Mouse (Mus musculus): ENCODE results near the gene Ate1. TPM values are rescaled to one million over a fixed set of nuclear protein-coding genes. Genes with fewer than 3 reads are reported as not detected.
"Not testable (repeated sequence)": the region's sequence is repeated elsewhere in the genome, so short reads cannot be mapped to it uniquely, and the experiment has no call there.

Ate1 gene
- polyA plus RNA-seq, 1 experiment from 2014 or later, result 71.2 TPM

DNA sequence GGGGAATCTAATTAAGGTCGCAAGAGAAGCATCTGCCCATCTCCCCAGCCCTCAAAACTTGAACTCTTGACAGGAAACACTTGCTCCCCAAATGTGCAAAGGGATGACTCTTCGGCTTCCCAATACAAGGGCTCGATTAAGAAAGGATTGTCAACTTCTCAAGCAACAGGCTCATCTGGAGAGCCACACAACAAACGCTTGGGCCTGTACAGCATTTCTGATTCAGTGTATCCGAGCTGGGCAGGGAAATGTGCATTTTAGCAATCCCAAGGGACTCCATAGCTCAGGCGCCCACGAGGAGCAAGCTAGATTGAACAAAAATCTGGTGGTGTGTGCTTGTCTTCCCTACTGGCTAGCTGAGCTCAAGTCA is 26.2 kb upstream of the Ate1 start:
- 11% methylated on average over 7 of the region's 7 CpGs for WGBS
- H3K36me3 ChIP-seq, result peaks cover 29% of the 10 kb centered on the region
- ATAC-seq (ENCODE audit: low FRiP score), result no peak

DNA sequence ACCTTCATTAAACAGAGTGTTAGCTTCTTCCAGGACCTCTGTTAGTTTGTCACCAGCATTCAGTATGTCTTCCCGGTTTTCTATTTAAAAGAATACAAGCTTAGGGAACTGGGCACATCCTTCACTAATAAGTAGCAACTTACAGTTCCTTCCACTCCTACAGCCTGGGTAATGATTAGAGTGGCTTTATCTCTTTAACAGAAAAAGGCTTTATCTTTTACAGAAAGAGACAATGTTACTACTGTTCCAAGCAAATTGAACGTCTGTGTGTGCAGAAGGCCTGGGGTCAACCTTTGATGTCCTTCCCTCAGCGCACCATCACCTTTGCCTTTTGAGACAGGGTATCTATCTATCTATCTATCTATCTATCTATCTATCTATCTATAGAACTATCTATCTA is 25.7 kb upstream of the Ate1 start:
- peak overlapping the region; percentile 98; the same call in 1 of the 2 replicates for H3K27ac ChIP-seq
- H3K27me3 ChIP-seq, result no peaks in the 10 kb centered on the region
- peak overlapping the region; percentile 89 for H3K4me3 ChIP-seq
- no peaks in the 10 kb centered on the region for H3K9me3 ChIP-seq (replicated peaks)
- H3K36me3 ChIP-seq, result peaks cover 30% of the 10 kb centered on the region
- no peak for ATAC-seq (ENCODE audit: low FRiP score)
- WGBS, result 59% methylated on average over 3 of the region's 3 CpGs
- H3K9ac ChIP-seq, result peak overlapping the region; percentile 92
- H3K4me1 ChIP-seq, result peaks cover 16% of the 10 kb centered on the region
- peak overlapping the region; percentile 75 for H3K4me2 ChIP-seq (replicated peaks)

More for the DNA sequence above, 26.2 kb upstream of the Ate1 start:
- H3K4me1 ChIP-seq, result peaks cover 16% of the 10 kb centered on the region
- peak overlapping the region; percentile 92 for H3K9ac ChIP-seq
- H3K4me3 ChIP-seq, result peak overlapping the region; percentile 89
- H3K4me2 ChIP-seq (replicated peaks), result peak overlapping the region; percentile 75
- H3K27ac ChIP-seq, result peak overlapping the region; percentile 98
- H3K27me3 ChIP-seq, result no peaks in the 10 kb centered on the region
- H3K9me3 ChIP-seq (replicated peaks), result no peaks in the 10 kb centered on the region

DNA sequence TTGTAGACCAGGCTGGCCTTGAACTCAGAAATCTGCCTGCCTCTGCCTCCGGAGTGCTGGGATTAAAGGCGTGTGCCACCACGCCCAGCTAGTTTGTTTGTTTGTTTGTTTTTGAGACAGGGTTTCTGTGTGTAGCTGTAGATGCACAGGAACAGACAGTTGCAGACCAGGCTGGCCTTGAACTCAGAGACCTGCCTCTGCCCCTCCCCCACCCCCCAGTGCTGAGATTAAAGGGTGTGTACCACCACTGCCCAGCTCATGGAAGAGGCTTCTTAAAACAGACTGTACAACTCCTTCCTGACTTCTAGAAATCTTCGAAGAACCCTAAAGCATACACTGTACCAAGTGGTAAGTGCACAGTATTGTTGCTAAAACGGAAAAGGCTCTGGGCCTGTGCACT is 25.2 kb upstream of the Ate1 start:
- H3K4me2 ChIP-seq (replicated peaks), result peak overlapping the region; percentile 75
- H3K27me3 ChIP-seq, result no peaks in the 10 kb centered on the region
- 95% methylated on average over 5 of the region's 5 CpGs for WGBS
- no peaks in the 10 kb centered on the region for H3K9me3 ChIP-seq (replicated peaks)
- H3K4me1 ChIP-seq, result peaks cover 16% of the 10 kb centered on the region
- peak overlapping the region; percentile 92 for H3K9ac ChIP-seq
- H3K36me3 ChIP-seq, result peaks cover 31% of the 10 kb centered on the region
- no peak for ATAC-seq (ENCODE audit: low FRiP score)
- H3K4me3 ChIP-seq, result no peak overlapping the region
- H3K27ac ChIP-seq, result no peak overlapping the region

DNA sequence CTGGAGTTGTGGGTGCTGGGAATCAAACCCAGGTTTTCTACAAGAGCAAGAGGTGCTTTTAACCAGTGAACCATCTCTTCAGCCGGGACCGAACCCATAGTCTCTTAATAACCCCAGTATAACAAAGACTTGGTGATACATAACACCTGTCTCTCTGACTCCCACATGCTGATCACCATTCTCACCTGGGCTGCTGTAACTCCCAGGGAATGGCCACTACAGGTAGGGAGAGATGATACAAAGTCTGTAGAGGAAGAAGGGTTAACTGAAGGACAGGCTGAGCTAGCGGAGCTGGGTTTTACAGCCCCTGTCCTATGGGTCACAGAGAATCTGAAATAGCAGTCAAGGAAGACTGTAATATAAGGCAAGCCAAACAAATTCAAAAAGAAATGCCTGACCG is 23.0 kb upstream of the Ate1 start:
- Histone ChIP-seq H3K9ac (no peak overlapping the region), H3K27ac (no peak overlapping the region), H3K9me3 (replicated peaks) (no peaks in the 10 kb centered on the region), H3K36me3 (peaks cover 52% of the 10 kb centered on the region), H3K4me1 (peaks cover 16% of the 10 kb centered on the region), H3K4me3 (no peak overlapping the region), H3K4me2 (replicated peaks) (no peak overlapping the region), H3K27me3 (no peaks in the 10 kb centered on the region)
- ATAC-seq (ENCODE audit: low FRiP score), result no peak
- WGBS, result 100% methylated on average over 4 of the region's 4 CpGs

DNA sequence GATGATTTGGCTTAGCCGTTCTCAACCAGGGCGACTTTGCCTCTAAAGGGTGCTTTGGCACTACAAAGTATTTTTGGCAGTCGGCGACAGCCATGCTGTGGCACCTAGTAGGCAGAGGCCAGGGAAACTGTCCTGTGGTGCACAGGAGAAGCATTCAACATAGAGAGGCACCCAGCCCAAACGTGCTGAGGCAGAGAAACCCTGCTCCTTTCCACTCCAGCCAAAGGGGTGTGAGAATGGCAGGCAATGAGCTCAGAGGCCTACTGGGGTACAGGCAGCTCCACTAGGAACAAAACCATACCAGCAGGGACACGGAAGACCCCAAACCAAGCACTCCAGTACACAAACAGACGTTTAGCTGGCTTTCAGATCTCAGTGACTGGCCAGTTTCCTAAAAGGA is 20.0 kb upstream of the Ate1 start:
- H3K9ac ChIP-seq, result no peak overlapping the region
- WGBS, result 93% methylated on average over 7 of the region's 7 CpGs
- no peaks in the 10 kb centered on the region for H3K4me1 ChIP-seq
- H3K27ac ChIP-seq, result no peak overlapping the region
- ATAC-seq (ENCODE audit: low FRiP score), result no peak
- H3K9me3 ChIP-seq (replicated peaks), result no peaks in the 10 kb centered on the region
- no peak overlapping the region for H3K4me2 ChIP-seq (replicated peaks)
- H3K27me3 ChIP-seq, result no peaks in the 10 kb centered on the region
- H3K36me3 ChIP-seq, result peaks cover 78% of the 10 kb centered on the region
- no peak overlapping the region for H3K4me3 ChIP-seq

DNA sequence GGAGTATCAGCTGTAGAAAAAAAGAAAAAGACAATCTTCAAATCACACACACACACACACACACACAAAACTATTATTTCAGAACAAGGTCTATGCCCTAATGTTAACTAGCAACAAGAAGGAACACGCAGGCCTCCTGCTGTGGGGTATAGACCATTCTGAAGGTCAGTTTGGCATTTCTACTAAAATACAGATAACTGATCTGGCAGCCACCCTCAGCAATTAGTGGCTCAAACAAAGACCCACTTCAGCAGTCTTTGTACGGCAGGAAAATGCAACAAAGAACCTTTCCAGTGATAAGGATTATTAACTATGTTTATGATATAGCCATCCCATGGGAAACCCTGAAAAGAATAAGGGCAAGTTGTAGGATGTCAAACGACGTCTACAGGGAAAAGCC is 16.9 kb upstream of the Ate1 start:
- H3K27me3 ChIP-seq, result no peaks in the 10 kb centered on the region
- no peak overlapping the region for H3K27ac ChIP-seq
- peaks cover 64% of the 10 kb centered on the region for H3K36me3 ChIP-seq
- H3K4me1 ChIP-seq, result no peaks in the 10 kb centered on the region
- ATAC-seq (ENCODE audit: low FRiP score), result no peak
- WGBS, result 89% methylated on average over 4 of the region's 4 CpGs
- H3K4me3 ChIP-seq, result no peak overlapping the region
- no peak overlapping the region for H3K4me2 ChIP-seq (replicated peaks)
- H3K9me3 ChIP-seq (replicated peaks), result no peaks in the 10 kb centered on the region
- no peak overlapping the region for H3K9ac ChIP-seq

DNA sequence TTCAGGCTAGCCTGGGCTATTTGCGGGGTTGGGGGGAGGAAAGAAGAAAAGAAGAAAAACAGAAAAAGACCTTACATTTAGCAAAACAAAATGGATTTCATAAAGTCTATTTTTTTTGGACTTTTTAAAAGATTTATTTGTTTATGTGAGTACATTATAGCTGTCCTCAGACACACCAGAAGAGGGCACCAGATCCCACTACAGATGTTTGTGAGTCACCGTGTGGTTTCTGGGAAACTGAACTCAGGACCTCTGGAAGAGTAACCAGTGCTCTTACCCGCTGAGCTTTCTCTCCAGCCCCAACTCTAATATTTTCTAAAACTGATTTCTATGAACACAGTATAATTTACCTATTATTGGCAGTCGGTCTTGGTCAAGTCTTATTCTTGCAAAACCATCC is 15.0 kb upstream of the Ate1 start:
- ATAC-seq (ENCODE audit: low FRiP score), result no peak
- WGBS, result 93% methylated on average over 4 of the region's 4 CpGs
- Histone ChIP-seq H3K4me1 (no peaks in the 10 kb centered on the region), H3K4me3 (no peak overlapping the region), H3K36me3 (peaks cover 64% of the 10 kb centered on the region), H3K4me2 (replicated peaks) (no peak overlapping the region), H3K9me3 (replicated peaks) (no peaks in the 10 kb centered on the region), H3K27me3 (no peaks in the 10 kb centered on the region), H3K9ac (no peak overlapping the region), H3K27ac (no peak overlapping the region)

DNA sequence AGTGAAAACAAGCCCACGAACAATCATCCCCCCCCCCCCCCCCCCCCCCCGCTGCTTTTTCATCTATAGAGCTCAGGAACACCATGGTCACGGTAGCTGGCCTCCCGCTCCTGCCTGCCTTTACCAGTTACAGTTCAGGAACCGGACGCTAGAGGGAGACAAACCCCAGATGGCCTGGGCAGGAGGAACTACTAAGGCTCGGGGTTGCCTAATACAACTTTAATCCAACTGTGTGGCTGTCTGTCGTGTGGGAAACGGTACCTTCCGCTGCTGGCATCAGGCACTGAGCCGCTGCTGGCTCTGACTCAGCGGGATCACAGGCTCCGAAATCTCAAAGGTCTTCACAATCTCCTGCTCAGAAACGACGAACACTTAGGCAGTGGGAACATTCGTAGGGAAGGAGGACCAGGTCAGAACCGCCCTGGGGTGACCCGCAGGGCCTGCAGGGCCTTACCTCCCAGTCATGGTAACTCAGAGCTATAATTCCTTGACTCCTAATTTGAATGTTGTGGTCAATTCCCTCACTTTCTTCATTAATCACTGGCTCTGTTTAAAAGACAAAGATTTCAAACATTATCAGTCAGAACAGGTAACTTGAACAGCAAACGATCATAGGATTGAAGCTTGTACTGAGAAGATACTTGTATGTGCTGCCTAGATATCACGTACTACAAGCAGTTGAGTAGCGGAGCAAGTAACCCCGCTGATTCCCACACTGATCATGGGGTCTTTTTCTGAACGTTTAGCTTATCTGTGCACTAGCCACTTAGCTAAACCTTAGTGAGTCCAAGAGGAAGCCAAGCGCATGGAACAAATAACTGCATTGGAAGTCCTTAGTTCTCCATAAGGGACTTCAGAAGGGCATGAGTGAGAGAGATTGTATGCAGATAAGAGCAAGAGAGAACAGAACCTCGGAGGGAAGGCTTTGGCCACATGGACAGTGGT is 13.4 kb upstream of the Ate1 start:
- peaks cover 52% of the 10 kb centered on the region for H3K36me3 ChIP-seq
- 50% methylated on average over 25 of the region's 25 CpGs for WGBS
- H3K9me3 ChIP-seq (replicated peaks), result no peaks in the 10 kb centered on the region
- no peak overlapping the region for H3K4me2 ChIP-seq (replicated peaks)
- H3K27me3 ChIP-seq, result no peaks in the 10 kb centered on the region
- H3K4me1 ChIP-seq, result no peaks in the 10 kb centered on the region
- H3K27ac ChIP-seq, result no peak overlapping the region
- ATAC-seq (ENCODE audit: low FRiP score), result peak; percentile 60; the same call in 1 of the 2 replicates
- H3K4me3 ChIP-seq, result no peak overlapping the region
- no peak overlapping the region for H3K9ac ChIP-seq

DNA sequence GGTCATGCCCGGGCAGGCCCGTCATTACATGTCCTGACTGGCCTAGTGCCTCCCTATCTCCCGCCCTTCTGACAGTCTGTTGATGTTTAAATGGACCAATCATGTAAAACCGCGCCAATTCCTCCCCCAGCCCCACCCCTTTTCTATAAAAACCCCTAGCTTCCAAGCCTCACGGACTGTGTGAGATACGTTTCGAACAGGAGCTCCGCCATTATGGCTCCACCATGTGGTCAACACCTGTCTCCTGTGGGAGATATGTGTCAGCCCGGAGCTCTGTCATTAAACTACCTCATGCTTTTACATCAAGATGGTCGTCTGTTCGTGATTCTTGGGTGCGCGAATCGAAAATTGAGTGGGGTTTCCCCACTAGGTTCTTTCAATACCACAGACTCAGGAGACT is 11.0 kb upstream of the Ate1 start:
- not testable (repeated sequence) for H3K4me1 ChIP-seq; H3K9me3 ChIP-seq (replicated peaks); H3K27ac ChIP-seq; H3K9ac ChIP-seq; H3K4me3 ChIP-seq; H3K27me3 ChIP-seq; H3K4me2 ChIP-seq (replicated peaks); ATAC-seq (ENCODE audit: low FRiP score)
- WGBS, result 94% methylated on average over 15 of the region's 15 CpGs
- peaks cover 30% of the 10 kb centered on the region for H3K36me3 ChIP-seq

DNA sequence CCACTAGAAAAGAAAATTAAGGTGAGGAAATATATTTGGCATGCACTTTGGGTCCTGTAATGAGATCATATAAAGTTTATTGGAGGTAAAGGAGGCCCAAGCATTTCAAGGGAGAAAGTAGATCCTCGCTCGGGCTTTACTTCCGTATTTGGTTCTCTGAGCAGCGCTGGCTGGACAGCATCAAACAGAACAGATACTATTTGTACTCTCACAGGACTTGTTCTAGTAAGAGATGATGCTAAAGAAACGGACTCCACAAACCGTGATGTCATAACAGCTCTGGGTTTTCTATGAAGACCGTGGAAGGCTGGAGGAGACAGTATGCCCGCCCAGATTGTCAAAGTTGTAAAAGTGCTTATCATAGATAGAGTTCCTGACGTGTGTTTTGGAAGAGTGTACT is 7.1 kb upstream of the Ate1 start:
- no peaks in the 10 kb centered on the region for H3K9me3 ChIP-seq (replicated peaks)
- 91% methylated on average over 9 of the region's 9 CpGs for WGBS
- no peaks in the 10 kb centered on the region for H3K27me3 ChIP-seq
- no peak overlapping the region for H3K4me2 ChIP-seq (replicated peaks)
- H3K4me3 ChIP-seq, result no peak overlapping the region
- H3K27ac ChIP-seq, result no peak overlapping the region
- ATAC-seq (ENCODE audit: low FRiP score), result no peak
- H3K36me3 ChIP-seq, result peaks cover 13% of the 10 kb centered on the region
- H3K4me1 ChIP-seq, result no peaks in the 10 kb centered on the region
- H3K9ac ChIP-seq, result no peak overlapping the region

DNA sequence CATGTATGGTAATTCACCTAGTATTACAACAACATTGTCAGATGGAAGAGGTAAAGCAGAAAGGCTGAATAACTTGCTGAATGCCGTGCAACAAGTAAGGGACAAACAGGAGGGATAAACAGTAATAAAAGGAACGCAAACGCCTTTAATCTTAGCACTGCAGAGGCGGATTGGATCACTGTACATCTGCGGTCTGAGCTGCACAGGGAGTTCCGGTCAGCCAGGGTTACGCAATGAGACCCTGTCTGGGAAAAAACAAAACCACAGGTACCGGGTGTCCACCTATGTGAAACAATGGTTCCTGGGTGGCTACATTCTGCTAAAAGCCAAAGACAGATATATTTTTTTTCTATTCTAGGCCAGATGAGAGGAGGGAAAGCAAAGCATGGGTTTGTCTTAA is 3.3 kb upstream of the Ate1 start:
- Histone ChIP-seq H3K4me2 (replicated peaks) (no peak overlapping the region), H3K9me3 (replicated peaks) (no peaks in the 10 kb centered on the region), H3K9ac (no peak overlapping the region), H3K27ac (no peak overlapping the region), H3K4me3 (no peak overlapping the region), H3K27me3 (no peaks in the 10 kb centered on the region), H3K36me3 (no peaks in the 10 kb centered on the region), H3K4me1 (peaks cover 6% of the 10 kb centered on the region)
- WGBS, result 92% methylated on average over 8 of the region's 8 CpGs
- ATAC-seq (ENCODE audit: low FRiP score), result no peak

DNA sequence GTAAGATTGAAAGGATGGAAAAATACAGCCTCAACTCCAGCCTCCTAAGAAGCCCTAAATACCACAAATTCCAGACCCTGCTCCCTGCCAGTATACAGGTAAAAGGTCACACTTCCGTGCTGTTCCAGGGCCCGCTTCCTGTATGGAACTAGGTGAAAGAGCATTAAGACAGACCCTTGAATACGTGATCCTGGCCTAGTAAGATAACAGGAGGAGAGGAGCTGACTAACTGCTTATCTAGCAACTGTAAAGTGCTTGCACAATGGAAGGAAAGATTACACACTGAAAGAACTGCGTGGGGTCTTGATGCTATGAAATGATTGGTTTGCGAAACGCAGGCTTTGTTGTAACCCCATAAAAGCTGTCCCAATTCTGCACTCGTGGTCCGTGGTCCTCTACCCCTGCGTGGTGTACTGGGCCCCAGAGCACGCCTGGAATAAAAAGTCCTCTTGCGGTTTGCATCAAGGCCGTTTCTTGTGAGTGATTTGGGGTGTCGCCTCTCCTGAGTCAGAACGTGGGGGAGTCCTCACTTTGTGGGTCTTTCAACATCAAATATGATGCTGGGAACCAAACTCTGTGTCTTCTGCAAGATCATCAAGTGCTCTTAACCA is 748 bp upstream of the Ate1 start:
- H3K27ac ChIP-seq, result no peak overlapping the region
- peaks cover 19% of the 10 kb centered on the region for H3K4me1 ChIP-seq
- no peak overlapping the region for H3K4me3 ChIP-seq
- no peaks in the 10 kb centered on the region for H3K36me3 ChIP-seq
- H3K9me3 ChIP-seq (replicated peaks), result no peaks in the 10 kb centered on the region
- ATAC-seq (ENCODE audit: low FRiP score), result no peak
- no peaks in the 10 kb centered on the region for H3K27me3 ChIP-seq
- H3K4me2 ChIP-seq (replicated peaks), result no peak overlapping the region
- no peak overlapping the region for H3K9ac ChIP-seq
- WGBS, result 90% methylated on average over 14 of the region's 14 CpGs
